9 mouse cellular contexts compared by ENCODE assay signal in the genomic region with DNA sequence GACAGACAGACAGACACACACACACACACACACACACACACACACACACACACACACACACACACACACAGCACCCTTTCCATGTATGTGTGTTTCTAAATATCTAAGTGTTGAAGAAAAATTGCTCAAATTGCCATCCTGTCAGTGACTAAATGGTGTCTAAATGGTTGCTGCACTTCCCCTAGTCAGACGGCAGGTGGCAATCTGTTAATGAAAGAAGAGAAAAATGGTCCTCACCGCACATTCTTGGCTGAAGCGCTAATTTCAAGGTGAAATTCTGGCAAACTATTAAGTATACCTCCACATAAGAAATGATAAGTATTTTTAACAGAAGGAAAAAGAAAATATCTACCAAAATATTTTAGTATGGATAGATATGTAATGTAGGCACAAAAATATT. TPM values are rescaled to one million over a fixed set of nuclear protein-coding genes. Genes with fewer than 3 reads are reported as not detected.
DNase-seq lines count a peak whose midpoint lies in the region; ATAC-seq lines count a peak whose summit lies in the region.
"Had no signal": no experiment of that assay in that cellular context is flagged by ENCODE, and none has a peak within 500 bp of the region (broad histone marks: within the 10 kb centered on the region; RNA-seq: fewer than 3 reads in every experiment).

No protein-coding gene starts in this region.

- no peaks in the 10 kb centered on the region for H3K4me1 ChIP-seq in forebrain, embryonic 14.5 days (ENCODE audit: control insufficient read depth, insufficient read depth, low read length)
- no peaks in the 10 kb centered on the region for H3K4me1 ChIP-seq in forebrain, embryonic 11.5 days (replicated peaks; ENCODE audit: control insufficient read depth, insufficient read depth, low read length)
- H3K4me1 ChIP-seq in midbrain, embryonic 14.5 days (ENCODE audit: control insufficient read depth, insufficient read depth, low read length), result no peaks in the 10 kb centered on the region
- no peaks in the 10 kb centered on the region for H3K4me1 ChIP-seq in midbrain, embryonic 10.5 days
- H3K4me1 ChIP-seq: heart, embryonic 15.5 days had no signal

- DNase-seq in forebrain, embryonic 14.5 days (ENCODE audit: low spot score), result peak; percentile 88
- DNase-seq in forebrain, embryonic 11.5 days (ENCODE audit: low spot score), result no peak
- DNase-seq in midbrain, embryonic 14.5 days, result peak; percentile 91
- no peak for DNase-seq in midbrain, embryonic 10.5 days (ENCODE audit: low spot score)
- DNase-seq in cerebellum, adult 8-10 months, result peak; percentile 18
- peak; percentile 6 for DNase-seq in large intestine, adult 2 months (ENCODE audit: low read depth, low spot score)
- peak; percentile 63 for DNase-seq in retina, postnatal 1 day
- no peak for DNase-seq in adrenal gland, postnatal 4 days (ENCODE audit: low spot score in 2 of 2)

- H3K27ac ChIP-seq in forebrain, embryonic 14.5 days (ENCODE audit: low read depth, low read length), result no peak overlapping the region
- H3K27ac ChIP-seq in forebrain, embryonic 11.5 days (ENCODE audit: low read depth, low read length), result no peak overlapping the region
- H3K27ac ChIP-seq in midbrain, embryonic 14.5 days (replicated peaks; ENCODE audit: low read depth, low read length), result no peak overlapping the region
- H3K27ac ChIP-seq in midbrain, embryonic 10.5 days (replicated peaks), result no peak overlapping the region
- H3K27ac ChIP-seq: heart, embryonic 15.5 days had no signal

- no peak overlapping the region for H3K4me3 ChIP-seq in forebrain, embryonic 14.5 days (ENCODE audit: low read depth, low read length)
- no peak overlapping the region for H3K4me3 ChIP-seq in forebrain, embryonic 11.5 days (ENCODE audit: low read depth, low read length)
- no peak overlapping the region for H3K4me3 ChIP-seq in midbrain, embryonic 14.5 days (replicated peaks; ENCODE audit: low read depth, low read length)
- H3K4me3 ChIP-seq in midbrain, embryonic 10.5 days, result no peak overlapping the region
- H3K4me3 ChIP-seq: heart, embryonic 15.5 days had no signal

- WGBS in forebrain, embryonic 14.5 days, result 9% methylated on average over 3 of the region's 3 CpGs
- WGBS in forebrain, embryonic 11.5 days, result 11% methylated on average over 3 of the region's 3 CpGs
- 10% methylated on average over 3 of the region's 3 CpGs for WGBS in midbrain, embryonic 14.5 days
- 21% methylated on average over 3 of the region's 3 CpGs for WGBS in midbrain, embryonic 10.5 days
- 4% methylated on average over 3 of the region's 3 CpGs for WGBS in large intestine, adult 2 months

- H3K9ac ChIP-seq in forebrain, embryonic 14.5 days (ENCODE audit: low read length), result no peak overlapping the region
- no peak overlapping the region for H3K9ac ChIP-seq in forebrain, embryonic 11.5 days (ENCODE audit: low read length)
- no peak overlapping the region for H3K9ac ChIP-seq in midbrain, embryonic 14.5 days (replicated peaks; ENCODE audit: low read length)
- H3K9ac ChIP-seq: heart, embryonic 15.5 days had no signal

- no peak overlapping the region for H3K4me2 ChIP-seq in forebrain, embryonic 14.5 days (ENCODE audit: low read length)
- H3K4me2 ChIP-seq in forebrain, embryonic 11.5 days (ENCODE audit: low read depth, low read length, severe bottlenecking), result no peak overlapping the region
- H3K4me2 ChIP-seq in midbrain, embryonic 14.5 days (ENCODE audit: low read length), result no peak overlapping the region
- H3K4me2 ChIP-seq: heart, embryonic 15.5 days had no signal

- H3K36me3 ChIP-seq in forebrain, embryonic 14.5 days (ENCODE audit: control insufficient read depth, insufficient read depth, low read length), result no peaks in the 10 kb centered on the region
- no peaks in the 10 kb centered on the region for H3K36me3 ChIP-seq in forebrain, embryonic 11.5 days (ENCODE audit: control insufficient read depth, insufficient read depth, low read length)
- H3K36me3 ChIP-seq in midbrain, embryonic 14.5 days (ENCODE audit: control insufficient read depth, insufficient read depth, low read length), result no peaks in the 10 kb centered on the region
- H3K36me3 ChIP-seq in midbrain, embryonic 10.5 days, result no peaks in the 10 kb centered on the region
- H3K36me3 ChIP-seq: heart, embryonic 15.5 days had no signal

- 0 out of 2 replicates have a peak, but pooled peaks have one; percentile 47 for ATAC-seq in forebrain, embryonic 14.5 days
- ATAC-seq in forebrain, embryonic 11.5 days (replicated peaks; ENCODE audit: low FRiP score), result no peak
- ATAC-seq in midbrain, embryonic 14.5 days (ENCODE audit: low FRiP score, low TSS enrichment), result no peak

- no peaks in the 10 kb centered on the region for H3K9me3 ChIP-seq in forebrain, embryonic 14.5 days (replicated peaks; ENCODE audit: control insufficient read depth, low read length)
- no peaks in the 10 kb centered on the region for H3K9me3 ChIP-seq in forebrain, embryonic 11.5 days (ENCODE audit: control insufficient read depth, low read length)
- H3K9me3 ChIP-seq in midbrain, embryonic 14.5 days (ENCODE audit: control insufficient read depth, low read length), result no peaks in the 10 kb centered on the region
- H3K9me3 ChIP-seq in midbrain, embryonic 10.5 days (replicated peaks), result no peaks in the 10 kb centered on the region
- H3K9me3 ChIP-seq: heart, embryonic 15.5 days had no signal

- H3K27me3 ChIP-seq in forebrain, embryonic 14.5 days (replicated peaks; ENCODE audit: control insufficient read depth, insufficient read depth, low read length), result no peaks in the 10 kb centered on the region
- no peaks in the 10 kb centered on the region for H3K27me3 ChIP-seq in forebrain, embryonic 11.5 days (ENCODE audit: control insufficient read depth, insufficient read depth, low read length)
- no peaks in the 10 kb centered on the region for H3K27me3 ChIP-seq in midbrain, embryonic 14.5 days (ENCODE audit: control insufficient read depth, insufficient read depth, low read length)
- no peaks in the 10 kb centered on the region for H3K27me3 ChIP-seq in midbrain, embryonic 10.5 days (ENCODE audit: low read depth, poor library complexity, severe bottlenecking)
- H3K27me3 ChIP-seq: heart, embryonic 15.5 days had no signal

RNA-seq across cellular contexts. Expression of a gene that starts 28.6 kb away (rescaled TPM):
- 1.5 and 2.2 TPM in 2 replicates for polyA plus RNA-seq in forebrain, embryonic 14.5 days (2014; fragmentation: Nextera tagmentation; extraction: Ambion mirVana)
- polyA plus RNA-seq in forebrain, embryonic 11.5 days (2014; fragmentation: Nextera tagmentation; extraction: Ambion mirVana), result 0.24 and 0.39 TPM in 2 replicates
- 0.45 and 1.3 TPM in 2 replicates for polyA plus RNA-seq in midbrain, embryonic 14.5 days (2014; fragmentation: Nextera tagmentation; extraction: Ambion mirVana)
- polyA plus RNA-seq in midbrain, embryonic 10.5 days (2016; fragmentation: Nextera tagmentation; extraction: Ambion mirVana), result 0.05 and 0.12 TPM in 2 replicates
- 128 and 272 TPM in 2 replicates for polyA plus RNA-seq in large intestine, adult 2 months (2012; rRNA removed)
- 10 to 100 TPM; 11.0 to 32.1 TPM for total RNA-seq in adrenal gland, postnatal 4 days (2021)

Comparison
In these comparisons a context has a peak if more than half of its experiments do, and no peak if none do; other contexts are left out.
1. DNase-seq: peak in forebrain, embryonic 14.5 days (single experiment), midbrain, embryonic 14.5 days (single experiment), cerebellum, adult 8-10 months (single experiment), large intestine, adult 2 months (single experiment) and retina, postnatal 1 day (single experiment); none in forebrain, embryonic 11.5 days (single experiment), midbrain, embryonic 10.5 days (single experiment) and adrenal gland, postnatal 4 days (0 of 2).
2. RNA of a gene that starts 28.6 kb away (polyA plus RNA-seq): 128 to 272 TPM in large intestine, adult 2 months; 1.5 to 2.2 TPM in forebrain, embryonic 14.5 days, 0.45 to 1.3 TPM in midbrain, embryonic 14.5 days, 0.24 to 0.39 TPM in forebrain, embryonic 11.5 days and 0.05 to 0.12 TPM in midbrain, embryonic 10.5 days; every median in the first group is over 10 times any median in the second.